Mouse (Mus musculus): ENCODE data around the gene Tbcc.

The Tbcc gene

GRCm38 (mm10) chr17:46903876-46904490 is 13.5 kb downstream of the Tbcc start:
- DNase-seq (ENCODE audit: low spot score in 2 of 2) = peak in 1 of 2 experiments; percentile 80

GRCm38 (mm10) chr17:46910186-46910585 is 19.7 kb downstream of the Tbcc start, which contains the start of gene Prph2:
Prph2 (plus strand) TSS chr17:46910459.
- no peak for DNase-seq (ENCODE audit: low spot score in 2 of 2)

GRCm38 (mm10) chr17:46912331-46912730 is 21.8 kb downstream of the Tbcc start:
- no peak for DNase-seq (ENCODE audit: low spot score in 2 of 2)

GRCm38 (mm10) chr17:46915129-46915528 is 24.6 kb downstream of the Tbcc start:
- no peak for DNase-seq (ENCODE audit: low spot score in 2 of 2)

- DNase-seq (ENCODE audit: low spot score in 2 of 2) = no peak
Measured at GRCm38 (mm10) chr17:46918951-46919350, 28.5 kb downstream of the Tbcc start.

- DNase-seq (ENCODE audit: low spot score in 2 of 2) = no peak
Measured at GRCm38 (mm10) chr17:46920855-46921254, 30.4 kb downstream of the Tbcc start.

- DNase-seq (ENCODE audit: low spot score in 2 of 2) = no peak
Measured at GRCm38 (mm10) chr17:46926192-46926591, 35.7 kb downstream of the Tbcc start.

GRCm38 (mm10) chr17:46926941-46927340 is 36.5 kb downstream of the Tbcc start:
- no peak for DNase-seq (ENCODE audit: low spot score in 2 of 2)

- peak in 1 of 2 experiments; percentile 63 for DNase-seq (ENCODE audit: low spot score in 2 of 2)
Measured at GRCm38 (mm10) chr17:46927781-46928180, 37.3 kb downstream of the Tbcc start.

GRCm38 (mm10) chr17:46929277-46929676 is 38.8 kb downstream of the Tbcc start:
- no peak for DNase-seq (ENCODE audit: low spot score in 2 of 2)

GRCm38 (mm10) chr17:46929897-46930296 is 39.4 kb downstream of the Tbcc start:
- DNase-seq (ENCODE audit: low spot score in 2 of 2) = no peak

- DNase-seq (ENCODE audit: low spot score in 2 of 2) = peak; percentile 27 to 40
Measured at GRCm38 (mm10) chr17:46932961-46933360, 42.5 kb downstream of the Tbcc start.

- DNase-seq (ENCODE audit: low spot score in 2 of 2) = peak in 1 of 2 experiments; percentile 52
Measured at GRCm38 (mm10) chr17:46933557-46934348, 43.3 kb downstream of the Tbcc start.

GRCm38 (mm10) chr17:46940461-46940860 is 50.0 kb downstream of the Tbcc start:
- no peak for DNase-seq (ENCODE audit: low spot score in 2 of 2)

Data from left cerebral cortex, adult 9 months (tissue).